Mouse (Mus musculus): ENCODE results near the gene Mocs1. TPM values are rescaled to one million over a fixed set of nuclear protein-coding genes. Genes with fewer than 3 reads are reported as not detected.

Gene Mocs1
- polyA plus RNA-seq, 1 experiment from 2014 or later = 6.1 TPM

GRCm38 (mm10) chr17:49416228-49416627 lies 11.9 kb upstream of the Mocs1 start:
- WGBS (ENCODE audit: insufficient replicate concordance) = 58% methylated on average over 3 of the region's 3 CpGs

GRCm38 (mm10) chr17:49419813-49420212 lies 8.3 kb upstream of the Mocs1 start:
- 58% methylated on average over 6 of the region's 6 CpGs for WGBS (ENCODE audit: insufficient replicate concordance)
- Histone ChIP-seq H3K27me3 (0 out of 2 replicates have a peak, but pooled peaks cover 3% of the 10 kb centered on the region), H3K4me2 (no peak overlapping the region), H3K4me3 (replicated peaks) (no peak overlapping the region), H3K36me3 (no peaks in the 10 kb centered on the region), H3K4me1 (replicated peaks) (peaks cover 3% of the 10 kb centered on the region; the same call in 1 of the 2 replicates), H3K9ac (no peak overlapping the region), H3K27ac (no peak overlapping the region), H3K9me3 (replicated peaks) (no peaks in the 10 kb centered on the region)
- ATAC-seq (ENCODE audit: low read depth) (no peak), DNase-seq (no peak)

More at GRCm38 (mm10) chr17:49416228-49416627, 11.9 kb upstream of the Mocs1 start:
- no peaks in the 10 kb centered on the region for H3K4me1 ChIP-seq (replicated peaks)
- H3K9ac ChIP-seq = no peak overlapping the region
- H3K27me3 ChIP-seq = 0 out of 2 replicates have a peak, but pooled peaks cover 3% of the 10 kb centered on the region
- H3K4me2 ChIP-seq = no peak overlapping the region
- no peaks in the 10 kb centered on the region for H3K36me3 ChIP-seq
- no peak overlapping the region for H3K4me3 ChIP-seq (replicated peaks)
- no peak for ATAC-seq (ENCODE audit: low read depth)
- no peak for DNase-seq
- H3K27ac ChIP-seq = no peak overlapping the region
- H3K9me3 ChIP-seq (replicated peaks) = no peaks in the 10 kb centered on the region

GRCm38 (mm10) chr17:49422286-49423066 lies 5.7 kb upstream of the Mocs1 start:
- peaks cover 3% of the 10 kb centered on the region; the same call in 1 of the 2 replicates for H3K4me1 ChIP-seq (replicated peaks)
- ATAC-seq (ENCODE audit: low read depth) (no peak), DNase-seq (no peak)
- no peak overlapping the region for H3K4me3 ChIP-seq (replicated peaks)
- no peak overlapping the region for H3K9ac ChIP-seq
- H3K9me3 ChIP-seq (replicated peaks) = no peaks in the 10 kb centered on the region
- WGBS (ENCODE audit: insufficient replicate concordance) = 49% methylated on average over 3 of the region's 3 CpGs
- no peak overlapping the region for H3K4me2 ChIP-seq
- no peaks in the 10 kb centered on the region for H3K27me3 ChIP-seq
- H3K36me3 ChIP-seq = no peaks in the 10 kb centered on the region
- no peak overlapping the region for H3K27ac ChIP-seq

GRCm38 (mm10) chr17:49423067-49423325 lies 5.2 kb upstream of the Mocs1 start:
- WGBS (ENCODE audit: insufficient replicate concordance) = 66% methylated on average over 2 of the region's 2 CpGs
- no peaks in the 10 kb centered on the region for H3K9me3 ChIP-seq (replicated peaks)
- ATAC-seq (ENCODE audit: low read depth) (no peak), DNase-seq (no peak)
- no peaks in the 10 kb centered on the region for H3K36me3 ChIP-seq
- H3K27me3 ChIP-seq = no peaks in the 10 kb centered on the region
- no peak overlapping the region for H3K4me2 ChIP-seq
- no peak overlapping the region for H3K4me3 ChIP-seq (replicated peaks)
- H3K4me1 ChIP-seq (replicated peaks) = peaks cover 8% of the 10 kb centered on the region
- H3K9ac ChIP-seq = no peak overlapping the region
- no peak overlapping the region for H3K27ac ChIP-seq

GRCm38 (mm10) chr17:49423872-49424271 lies 4.3 kb upstream of the Mocs1 start:
- no peak for DNase-seq
- Histone ChIP-seq H3K9ac (no peak overlapping the region), H3K9me3 (replicated peaks) (no peaks in the 10 kb centered on the region), H3K36me3 (no peaks in the 10 kb centered on the region), H3K4me3 (replicated peaks) (no peak overlapping the region), H3K4me2 (no peak overlapping the region), H3K4me1 (replicated peaks) (peaks cover 10% of the 10 kb centered on the region), H3K27ac (no peak overlapping the region), H3K27me3 (no peaks in the 10 kb centered on the region)
- WGBS (ENCODE audit: insufficient replicate concordance) = 76% methylated on average over 3 of the region's 3 CpGs
- ATAC-seq (ENCODE audit: low read depth) = no peak

GRCm38 (mm10) chr17:49427631-49428238 lies 427 bp upstream of the Mocs1 start:
- peak overlapping the region; percentile 94 for H3K4me3 ChIP-seq (replicated peaks)
- no peaks in the 10 kb centered on the region for H3K9me3 ChIP-seq (replicated peaks)
- peaks cover 3% of the 10 kb centered on the region for H3K36me3 ChIP-seq
- DNase-seq (no peak), ATAC-seq (ENCODE audit: low read depth) (peak; percentile 1; the same call in 1 of the 2 replicates)
- H3K9ac ChIP-seq = no peak overlapping the region; the same call in 1 of the 2 replicates
- H3K4me1 ChIP-seq (replicated peaks) = peaks cover 46% of the 10 kb centered on the region
- H3K4me2 ChIP-seq = peak overlapping the region; percentile 85
- H3K27ac ChIP-seq = no peak overlapping the region
- H3K27me3 ChIP-seq = no peaks in the 10 kb centered on the region
- 18% methylated on average over 9 of the region's 9 CpGs for WGBS (ENCODE audit: insufficient replicate concordance)

GRCm38 (mm10) chr17:49428751-49429415 lies 721 bp downstream of the Mocs1 start:
- DNase-seq = no peak
- no peaks in the 10 kb centered on the region for H3K9me3 ChIP-seq (replicated peaks)
- peak; percentile 52 for ATAC-seq (ENCODE audit: low read depth)

GRCm38 (mm10) chr17:49429471-49430129 lies 1.4 kb downstream of the Mocs1 start:
- peaks cover 22% of the 10 kb centered on the region for H3K36me3 ChIP-seq
- H3K4me2 ChIP-seq = peak overlapping the region; percentile 85
- H3K4me1 ChIP-seq (replicated peaks) = peaks cover 65% of the 10 kb centered on the region
- ATAC-seq (ENCODE audit: low read depth) (no peak), DNase-seq (no peak)
- H3K9me3 ChIP-seq (replicated peaks) = no peaks in the 10 kb centered on the region
- 62% methylated on average over 6 of the region's 6 CpGs for WGBS (ENCODE audit: insufficient replicate concordance)
- peak overlapping the region; percentile 95 for H3K27ac ChIP-seq
- H3K27me3 ChIP-seq = no peaks in the 10 kb centered on the region
- H3K9ac ChIP-seq = peak overlapping the region; percentile 99
- H3K4me3 ChIP-seq (replicated peaks) = peak overlapping the region; percentile 94

More at GRCm38 (mm10) chr17:49428751-49429415, 721 bp downstream of the Mocs1 start:
- Histone ChIP-seq H3K27me3 (no peaks in the 10 kb centered on the region), H3K36me3 (peaks cover 14% of the 10 kb centered on the region), H3K4me3 (replicated peaks) (peak overlapping the region; percentile 94), H3K9ac (peak overlapping the region; percentile 99), H3K4me2 (peak overlapping the region; percentile 85), H3K4me1 (replicated peaks) (peaks cover 58% of the 10 kb centered on the region), H3K27ac (peak overlapping the region; percentile 95)
- 8% methylated on average over 13 of the region's 13 CpGs for WGBS (ENCODE audit: insufficient replicate concordance)

- DNase-seq (no peak), ATAC-seq (ENCODE audit: low read depth) (no peak)
- 67% methylated on average over 6 of the region's 6 CpGs for WGBS (ENCODE audit: insufficient replicate concordance)
- Histone ChIP-seq H3K36me3 (peaks cover 27% of the 10 kb centered on the region), H3K4me2 (peak overlapping the region; percentile 85), H3K9me3 (replicated peaks) (no peaks in the 10 kb centered on the region), H3K4me1 (replicated peaks) (peaks cover 70% of the 10 kb centered on the region), H3K27ac (peak overlapping the region; percentile 95), H3K4me3 (replicated peaks) (peak overlapping the region; percentile 94), H3K9ac (peak overlapping the region; percentile 99), H3K27me3 (no peaks in the 10 kb centered on the region)
Measured at GRCm38 (mm10) chr17:49430136-49430535, 2.0 kb downstream of the Mocs1 start.

GRCm38 (mm10) chr17:49431176-49431575 lies 3.0 kb downstream of the Mocs1 start:
- Histone ChIP-seq H3K27ac (peak overlapping the region; percentile 95), H3K4me3 (replicated peaks) (0 out of 2 replicates have a peak overlapping the region, but pooled peaks have one; percentile 94), H3K9ac (peak overlapping the region; percentile 99), H3K4me1 (replicated peaks) (peaks cover 80% of the 10 kb centered on the region), H3K36me3 (peaks cover 37% of the 10 kb centered on the region), H3K4me2 (peak overlapping the region; percentile 85), H3K9me3 (replicated peaks) (no peaks in the 10 kb centered on the region), H3K27me3 (no peaks in the 10 kb centered on the region)
- no peak for DNase-seq
- WGBS (ENCODE audit: insufficient replicate concordance) = 81% methylated on average over 6 of the region's 6 CpGs
- no peak for ATAC-seq (ENCODE audit: low read depth)
